Mouse (Mus musculus) C2C12 (cell line): ENCODE measurements around the gene Proz. TPM values are rescaled to one million over a fixed set of nuclear protein-coding genes. Genes with fewer than 3 reads are reported as not detected.

Experiments
- H3K27me3 ChIP-seq: one replicate; pipeline ENCODE4 v1.6.1; 2011; ENCODE audit not compliant: control insufficient read depth, insufficient read depth, insufficient read length
- H3K36me3 ChIP-seq: one replicate; pipeline ENCODE4 v1.6.1; 2011; ENCODE audit not compliant: control insufficient read depth, insufficient read depth
- H3K4me3 ChIP-seq: one replicate; pipeline ENCODE4 v1.5.1; 2011; ENCODE audit warnings: mild to moderate bottlenecking, control low read depth; ENCODE audit not compliant: poor library complexity, insufficient read depth, severe bottlenecking
- H3K79me2 ChIP-seq: one replicate; pipeline ENCODE4 v1.6.1; 2011; ENCODE audit not compliant: control insufficient read depth, insufficient read depth
- H3K79me3 ChIP-seq: one replicate; pipeline ENCODE4 v1.6.1; 2011; ENCODE audit warnings: low read depth, control low read depth
- H3ac ChIP-seq: one replicate; pipeline ENCODE3; 2011; ENCODE audit warnings: low read depth; ENCODE audit not compliant: control insufficient read depth, insufficient read length
- CEBPB ChIP-seq: IDR thresholded peaks from one replicate; pipeline ENCODE4 v1.6.1; 2011; ENCODE audit warnings: low read depth, mild to moderate bottlenecking, control low read depth, moderate library complexity
- CTCF ChIP-seq: IDR thresholded peaks from one replicate; pipeline ENCODE4 v1.5.1; 2011; ENCODE audit not compliant: control insufficient read depth, insufficient read depth, insufficient read length
- FOSL1 ChIP-seq: IDR thresholded peaks from one replicate; pipeline ENCODE4 v1.8.0; 2011; ENCODE audit warnings: mild to moderate bottlenecking, low read length; ENCODE audit not compliant: poor library complexity, insufficient read depth, severe bottlenecking
- MAX ChIP-seq: IDR thresholded peaks from one replicate; pipeline ENCODE4 v1.6.1; 2011; ENCODE audit warnings: mild to moderate bottlenecking, control low read depth
- MYOD1 ChIP-seq: IDR thresholded peaks from one replicate; pipeline ENCODE4 v1.6.1; 2011; ENCODE audit warnings: low read depth; ENCODE audit not compliant: control insufficient read depth, insufficient read length
- MYOG ChIP-seq: IDR thresholded peaks from one replicate; pipeline ENCODE4 v1.6.1; 2011; ENCODE audit not compliant: control insufficient read depth, insufficient read length; ENCODE audit errors: extremely low read depth
- USF1 ChIP-seq: IDR thresholded peaks from one replicate; pipeline ENCODE4 v1.6.1; 2011; ENCODE audit warnings: low read depth, mild to moderate bottlenecking, control low read depth, moderate library complexity
- long read RNA-seq, 2 experiments: library from polyadenylated mRNA; unstranded; transcript quantifications; one replicate each; pipeline ENCODE4 v2.0.0; 2019 to 2020
- polyA plus RNA-seq: library from polyadenylated mRNA; unstranded; fragments of >200 nt; fragmentation: generic; extraction: Trizol; gene quantifications from one replicate; pipeline ENCODE4 v1.2.1, GENCODE M21; 2012; ENCODE audit warnings: missing spikeins

The Proz gene
- 0.20 TPM for polyA plus RNA-seq
- long read RNA-seq, experiment 1, result 0 reads
- long read RNA-seq, experiment 2, result 0 reads

DNA sequence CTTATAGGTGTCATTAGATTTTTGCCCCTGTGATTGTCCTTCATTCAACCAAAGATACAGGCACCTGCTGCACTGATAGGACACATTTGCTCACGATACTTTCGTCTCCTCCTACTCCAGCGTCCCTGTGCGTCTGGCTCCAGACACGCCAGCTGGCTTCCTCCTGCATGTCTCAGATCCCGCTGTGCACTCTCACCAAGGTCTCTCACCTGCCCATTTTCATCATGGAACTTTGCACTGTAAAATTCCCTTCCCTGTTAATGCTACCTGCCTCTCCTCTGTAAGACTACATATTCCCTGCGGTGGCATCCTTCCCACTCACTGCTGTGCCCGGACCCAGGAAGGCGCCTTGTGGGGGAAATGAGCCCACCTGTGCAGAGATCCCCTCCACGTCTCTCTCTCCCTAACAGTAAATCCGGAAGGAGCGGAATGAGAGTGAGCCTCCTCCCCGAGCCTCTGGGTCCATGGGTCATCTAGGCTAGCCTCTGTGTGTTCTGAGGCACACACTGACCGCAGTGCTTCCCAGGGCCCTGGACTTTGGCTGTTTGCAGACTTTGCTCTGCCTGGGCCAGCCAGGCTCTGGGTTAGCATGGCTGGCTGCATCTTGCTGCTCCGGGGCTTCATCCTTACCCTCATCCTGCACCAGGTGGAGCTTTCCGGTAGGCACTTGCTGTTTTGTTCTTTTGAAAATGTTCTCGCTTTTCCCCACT is at the start of gene Proz:
Gene Proz, plus strand, starts transcription at position 474 of the 710 bp plus-strand sequence.
- Histone ChIP-seq H3K4me3 (no peak within 1 kb of the TSS), H3K36me3 (no peaks in the 10 kb centered on the region), H3K79me2 (no peaks in the 10 kb centered on the region), H3K27me3 (peaks cover 44% of the 10 kb centered on the region), H3ac (no peak within 1 kb of the TSS), H3K79me3 (no peaks in the 10 kb centered on the region)
- no peak for TF ChIP-seq FOSL1
- TF ChIP-seq MYOD1, result no peak
- TF ChIP-seq MAX, result no peak
- no peak for TF ChIP-seq CEBPB
- TF ChIP-seq CTCF, result no peak
- TF ChIP-seq MYOG, result no peak
- no peak for TF ChIP-seq USF1

DNA sequence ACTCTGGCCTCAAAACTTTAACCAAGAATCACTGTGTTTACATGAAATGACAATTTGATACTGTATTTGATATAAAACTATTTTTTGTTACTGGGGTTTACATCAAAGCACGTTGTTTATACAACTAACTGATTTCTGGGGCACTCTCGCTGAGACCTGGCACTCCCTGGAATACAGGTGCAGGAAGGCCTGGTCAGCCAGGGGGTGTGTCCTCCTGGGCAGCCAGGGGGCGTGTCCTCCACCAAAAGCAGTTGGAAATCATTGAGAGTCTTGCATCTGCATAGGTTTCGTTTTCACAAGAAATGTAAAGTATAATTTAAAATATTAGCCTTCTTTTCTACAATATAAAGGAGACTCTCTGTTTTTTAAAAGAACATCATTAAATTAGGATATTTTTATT is 41.2 kb upstream of the Proz start:
- H3K79me2 ChIP-seq, result no peaks in the 10 kb centered on the region
- no peaks in the 10 kb centered on the region for H3K79me3 ChIP-seq
- H3ac ChIP-seq, result no peak overlapping the region
- H3K4me3 ChIP-seq, result no peak overlapping the region
- peaks cover 52% of the 10 kb centered on the region for H3K27me3 ChIP-seq
- H3K36me3 ChIP-seq, result no peaks in the 10 kb centered on the region
- no peak for TF ChIP-seq MYOG
- no peak for TF ChIP-seq FOSL1
- TF ChIP-seq MYOD1, result no peak
- no peak for TF ChIP-seq CTCF
- TF ChIP-seq MAX, result no peak
- no peak for TF ChIP-seq USF1
- no peak for TF ChIP-seq CEBPB

DNA sequence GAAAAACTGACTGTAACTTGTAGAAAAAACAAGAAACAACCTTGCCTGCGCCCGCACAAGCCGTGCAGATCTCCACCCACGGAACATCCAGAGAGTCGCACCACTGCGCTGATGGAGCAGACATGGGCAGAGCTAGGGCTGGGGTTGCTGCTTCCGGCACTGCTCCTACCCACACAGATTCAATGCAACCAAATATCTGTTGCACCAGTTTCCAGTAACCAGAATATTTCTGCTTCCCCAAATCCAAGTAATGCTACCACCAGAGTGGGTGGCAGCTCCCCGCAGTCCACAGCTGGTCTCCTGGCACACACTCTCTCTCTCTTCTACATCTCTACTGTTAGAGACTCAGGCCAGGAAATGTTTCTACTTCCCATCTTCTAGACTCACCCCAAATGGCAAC is 38.9 kb upstream of the Proz start:
- no peak overlapping the region for H3ac ChIP-seq
- peaks cover 43% of the 10 kb centered on the region for H3K27me3 ChIP-seq
- H3K36me3 ChIP-seq, result no peaks in the 10 kb centered on the region
- H3K79me3 ChIP-seq, result no peaks in the 10 kb centered on the region
- H3K4me3 ChIP-seq, result no peak overlapping the region
- H3K79me2 ChIP-seq, result no peaks in the 10 kb centered on the region
- no peak for TF ChIP-seq CEBPB
- no peak for TF ChIP-seq MYOG
- TF ChIP-seq MAX, result no peak
- TF ChIP-seq USF1, result no peak
- TF ChIP-seq MYOD1, result no peak
- TF ChIP-seq FOSL1, result no peak
- TF ChIP-seq CTCF, result no peak

DNA sequence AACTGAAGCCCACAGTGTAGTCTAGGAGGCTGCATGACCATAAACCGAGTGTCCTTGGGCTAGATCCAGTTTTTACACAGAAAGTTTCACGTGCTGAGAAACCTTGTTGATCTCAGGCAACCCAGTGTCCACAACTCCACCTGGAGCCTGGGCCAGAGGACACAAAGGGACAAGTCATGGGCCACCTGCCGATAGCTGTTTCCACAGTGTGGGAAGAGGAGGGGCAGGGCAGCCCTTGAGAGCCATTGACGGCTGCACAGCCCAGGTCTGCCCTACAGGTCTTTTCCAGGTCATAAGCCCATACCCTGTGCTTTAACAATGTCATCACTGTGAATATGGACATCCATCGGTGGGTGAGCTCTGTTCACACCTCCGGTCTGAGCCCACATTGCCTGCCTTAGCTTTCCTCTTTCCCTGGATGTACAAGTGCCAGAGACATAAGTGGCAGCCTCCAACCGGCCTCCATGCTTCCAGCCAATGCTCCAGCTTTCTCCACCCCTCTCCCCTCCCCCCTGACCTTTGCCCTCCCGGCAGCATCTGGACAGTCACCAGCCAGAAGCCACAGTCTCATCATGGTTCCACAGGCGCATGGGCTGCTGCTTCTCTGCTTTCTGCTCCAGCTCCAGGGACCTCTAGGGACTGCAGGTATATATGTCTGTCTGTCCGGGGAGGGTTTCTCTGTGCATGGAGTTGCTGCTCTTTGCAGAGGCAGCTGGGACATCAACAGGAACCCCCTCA is 35.1 kb upstream of the Proz start, which contains the start of gene F7:
Gene F7, plus strand, starts transcription at position 548 of the 738 bp plus-strand sequence.
- Histone ChIP-seq H3K4me3 (no peak within 1 kb of the TSS), H3K79me2 (no peaks in the 10 kb centered on the region), H3K27me3 (peaks cover 29% of the 10 kb centered on the region), H3ac (no peak within 1 kb of the TSS), H3K36me3 (no peaks in the 10 kb centered on the region), H3K79me3 (no peaks in the 10 kb centered on the region)
- TF ChIP-seq MAX, result no peak
- no peak for TF ChIP-seq MYOD1
- no peak for TF ChIP-seq FOSL1
- TF ChIP-seq USF1, result no peak
- TF ChIP-seq MYOG, result no peak

DNA sequence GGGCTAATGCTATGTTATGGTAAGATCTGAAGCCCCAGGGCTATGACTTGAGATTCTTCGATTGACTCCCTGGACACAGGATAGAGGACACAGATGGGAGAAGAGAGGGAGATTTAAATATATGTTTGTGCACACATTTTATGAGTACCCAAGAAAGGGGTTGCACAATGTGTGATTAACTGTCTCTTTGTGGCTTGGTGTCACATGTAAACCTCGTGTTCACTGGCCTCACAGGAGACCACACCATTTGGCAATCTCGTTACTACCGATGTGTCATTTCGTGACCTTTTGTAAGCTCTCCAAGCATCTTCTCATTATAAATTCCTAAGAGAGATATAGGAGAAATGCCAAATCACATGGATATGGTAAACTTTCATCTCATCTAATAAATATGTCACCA is 33.1 kb upstream of the Proz start:
- no peak for TF ChIP-seq MYOD1
- peak; percentile 64 for TF ChIP-seq CEBPB
- TF ChIP-seq FOSL1, result no peak
- no peak for TF ChIP-seq CTCF
- Histone ChIP-seq H3K36me3 (no peaks in the 10 kb centered on the region), H3K4me3 (no peak overlapping the region), H3ac (no peak overlapping the region), H3K79me2 (no peaks in the 10 kb centered on the region), H3K27me3 (peaks cover 31% of the 10 kb centered on the region), H3K79me3 (no peaks in the 10 kb centered on the region)
